Mouse (Mus musculus) intestine, embryonic 16.5 days (tissue): Measurements from ENCODE around the gene Hfe. TPM values are rescaled to one million over a fixed set of nuclear protein-coding genes. Genes with fewer than 3 reads are reported as not detected.
"Not testable (repeated sequence)": the region's sequence is repeated elsewhere in the genome, so short reads cannot be mapped to it uniquely, and the experiment has no call there.

ENCODE experiments used
- ATAC-seq: fragments of 200-750 bp; cut with Nextera tagmentation; 2 replicates; pipeline ENCODE4 v1.8.0; 2017; ENCODE audit warnings: moderate TSS enrichment, moderate library complexity
- H3K27ac ChIP-seq: fragments of 300-500 bp; sonication (generic); 2 replicates; pipeline ENCODE4 v1.5.1; 2014; ENCODE audit warnings: mild to moderate bottlenecking, low read length
- H3K27me3 ChIP-seq: fragments of 300-500 bp; sonication (generic); replicated peaks from 2 replicates; pipeline ENCODE4 v1.6.1; 2014; ENCODE audit warnings: low read length, control low read depth, mixed read lengths; ENCODE audit not compliant: control insufficient read depth, insufficient read depth
- H3K36me3 ChIP-seq: fragments of 300-500 bp; sonication (generic); 2 replicates; pipeline ENCODE4 v1.6.1; 2014; ENCODE audit warnings: low read length, control low read depth; ENCODE audit not compliant: control insufficient read depth, insufficient read depth
- H3K4me1 ChIP-seq: fragments of 300-500 bp; sonication (generic); 2 replicates; pipeline ENCODE4 v1.6.1; 2014; ENCODE audit warnings: low read length, control low read depth, mixed read lengths; ENCODE audit not compliant: control insufficient read depth, insufficient read depth
- H3K4me2 ChIP-seq: fragments of 300-500 bp; sonication (generic); 2 replicates; pipeline ENCODE4 v1.6.1; 2014; ENCODE audit warnings: low read depth, low read length, control low read depth
- H3K4me3 ChIP-seq: fragments of 300-500 bp; sonication (generic); 2 replicates; pipeline ENCODE4 v1.5.1; 2014; ENCODE audit warnings: mild to moderate bottlenecking, low read length
- H3K9ac ChIP-seq: fragments of 300-500 bp; sonication (generic); 2 replicates; pipeline ENCODE4 v1.6.1; 2014; ENCODE audit warnings: low read depth, low read length
- H3K9me3 ChIP-seq: fragments of 300-500 bp; sonication (generic); 2 replicates; pipeline ENCODE4 v1.6.1; 2016; ENCODE audit warnings: low read length, control low read depth; ENCODE audit not compliant: control insufficient read depth
- WGBS: fragments of 180-500 bp; shearing (Covaris S2); extraction: QIAGEN DNeasy Blood & Tissue Kit; methylation state at CpG from one replicate; pipeline ENCODE4 v1.1.7; 2014; 5-methylcytosine and 5-hydroxymethylcytosine counted together
- microRNA-seq: library from miRNA; unstranded; fragments of <30 nt; microRNA quantifications from one replicate; pipeline ENCODE4, GENCODE M21; 2016
- polyA plus RNA-seq: library from polyadenylated mRNA; unstranded; fragments of >200 nt; fragmentation: Nextera tagmentation; extraction: Ambion mirVana; gene quantifications from 2 replicates; pipeline ENCODE4 v1.2.1, GENCODE M21; 2015

Hfe gene
- polyA plus RNA-seq, 1 experiment from 2014 or later: 9.7 TPM

DNA sequence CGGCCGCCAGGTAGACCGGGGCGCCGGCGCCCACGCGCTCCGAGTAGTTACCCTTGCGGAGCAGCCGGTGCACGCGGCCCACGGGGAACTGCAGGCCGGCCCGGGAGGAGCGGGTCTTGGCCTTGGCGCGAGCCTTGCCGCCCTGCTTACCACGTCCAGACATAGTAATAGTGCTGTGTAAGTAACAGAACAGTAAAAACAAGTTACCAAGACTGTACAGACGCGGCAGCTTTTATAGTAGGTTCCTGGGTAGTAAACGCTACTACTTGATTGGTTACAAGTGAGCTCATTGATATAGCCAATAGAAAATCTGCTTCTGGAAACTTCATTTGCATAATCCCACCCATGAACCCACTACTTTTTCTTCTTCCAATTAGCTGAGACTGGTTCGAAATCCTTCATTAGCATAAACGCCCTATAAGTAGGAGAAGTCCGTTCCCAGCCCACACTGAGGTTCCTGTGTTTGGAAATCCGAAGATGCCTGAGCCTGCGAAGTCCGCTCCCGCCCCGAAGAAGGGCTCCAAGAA is 26.8 kb downstream of the Hfe start, which contains the start of the genes Hist1h2ac and Hist1h2bc:
Hist1h2ac (minus strand) TSS at position 194 of the 527 bp plus-strand sequence.
Hist1h2bc (plus strand) TSS at position 445 of the 527 bp plus-strand sequence.
- no peaks in the 10 kb centered on the region for H3K27me3 ChIP-seq
- no peaks in the 10 kb centered on the region for H3K36me3 ChIP-seq
- peak within 1 kb of the TSS; percentile 52 for H3K4me3 ChIP-seq
- 0% methylated on average over 32 of the region's 32 CpGs for WGBS
- peaks cover 14% of the 10 kb centered on the region for H3K4me1 ChIP-seq
- H3K9me3 ChIP-seq: no peaks in the 10 kb centered on the region
- peak within 1 kb of the TSS; percentile 64 for H3K4me2 ChIP-seq
- peak within 1 kb of the TSS; percentile 64 for H3K9ac ChIP-seq
- peak; percentile 96 for ATAC-seq
- H3K27ac ChIP-seq: peak within 1 kb of the TSS; percentile 99

DNA sequence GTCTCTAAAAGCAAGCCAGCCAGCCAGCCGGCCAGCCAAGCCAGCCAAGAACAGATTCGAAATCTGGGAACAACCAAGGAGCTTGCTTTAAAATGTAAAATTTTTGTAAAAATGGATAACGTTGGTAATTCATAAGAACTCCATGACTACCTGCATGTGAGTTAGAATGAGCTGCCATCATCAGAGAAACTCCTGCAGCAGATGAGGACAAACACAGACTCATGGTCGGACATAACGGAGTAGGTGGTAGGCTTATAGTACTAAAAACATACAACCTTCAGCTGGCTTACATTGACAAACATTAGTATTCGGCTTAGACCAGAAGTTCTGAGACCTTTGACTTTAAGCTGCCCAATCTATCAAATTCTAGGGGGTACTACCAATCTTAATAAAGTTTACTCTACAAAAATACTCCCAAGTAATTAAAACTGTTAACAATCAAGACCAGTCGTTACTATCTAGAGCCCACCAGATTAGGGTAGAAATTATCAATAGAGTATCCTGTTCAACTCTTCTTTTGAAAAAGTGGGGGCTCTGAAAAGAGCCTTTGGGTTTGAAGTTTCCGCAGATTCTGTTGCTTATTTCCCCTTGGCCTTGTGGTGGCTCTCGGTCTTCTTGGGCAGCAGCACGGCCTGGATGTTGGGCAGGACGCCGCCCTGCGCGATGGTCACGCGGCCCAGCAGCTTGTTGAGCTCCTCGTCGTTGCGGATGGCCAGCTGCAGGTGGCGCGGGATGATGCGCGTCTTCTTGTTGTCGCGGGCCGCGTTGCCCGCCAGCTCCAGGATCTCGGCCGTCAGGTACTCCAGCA is 27.5 kb downstream of the Hfe start:
- not testable (repeated sequence) for H3K36me3 ChIP-seq
- ATAC-seq: peak; percentile 16

DNA sequence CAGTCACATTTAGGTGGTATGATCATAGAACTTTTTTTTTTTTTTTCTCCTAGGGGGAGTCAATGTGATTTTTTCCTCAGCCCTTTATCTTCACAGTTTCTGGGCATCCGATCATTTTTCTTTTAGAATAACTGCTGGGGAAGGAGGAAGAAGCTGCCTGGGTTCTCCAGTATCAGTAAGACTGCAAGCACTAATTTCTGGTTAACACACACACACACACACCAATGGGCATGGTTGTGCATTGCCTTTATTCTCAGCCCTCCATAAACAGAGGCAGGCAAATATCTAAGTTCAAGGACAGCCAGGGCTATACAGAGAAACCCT is 28.1 kb downstream of the Hfe start:
- peak overlapping the region; percentile 58 for H3K4me2 ChIP-seq
- no peaks in the 10 kb centered on the region for H3K36me3 ChIP-seq
- no peaks in the 10 kb centered on the region for H3K27me3 ChIP-seq
- H3K9ac ChIP-seq: peak overlapping the region; percentile 64
- peak overlapping the region; percentile 96 for H3K27ac ChIP-seq
- H3K9me3 ChIP-seq: no peaks in the 10 kb centered on the region
- H3K4me1 ChIP-seq: peaks cover 11% of the 10 kb centered on the region; the same call in 1 of the 2 replicates
- no peak for ATAC-seq
- WGBS: 23% methylated on average over 1 of the region's 1 CpGs
- H3K4me3 ChIP-seq: peak overlapping the region; percentile 47

More for the DNA sequence above, 27.5 kb downstream of the Hfe start:
- Histone ChIP-seq H3K4me3 (peak overlapping the region; percentile 47), H3K4me1 (peaks cover 13% of the 10 kb centered on the region), H3K4me2 (peak overlapping the region; percentile 58), H3K27ac (peak overlapping the region; percentile 96), H3K9ac (peak overlapping the region; percentile 64)
- not testable (repeated sequence) for H3K9me3 ChIP-seq, H3K27me3 ChIP-seq
- WGBS: 12% methylated on average over 10 of the region's 30 CpGs

DNA sequence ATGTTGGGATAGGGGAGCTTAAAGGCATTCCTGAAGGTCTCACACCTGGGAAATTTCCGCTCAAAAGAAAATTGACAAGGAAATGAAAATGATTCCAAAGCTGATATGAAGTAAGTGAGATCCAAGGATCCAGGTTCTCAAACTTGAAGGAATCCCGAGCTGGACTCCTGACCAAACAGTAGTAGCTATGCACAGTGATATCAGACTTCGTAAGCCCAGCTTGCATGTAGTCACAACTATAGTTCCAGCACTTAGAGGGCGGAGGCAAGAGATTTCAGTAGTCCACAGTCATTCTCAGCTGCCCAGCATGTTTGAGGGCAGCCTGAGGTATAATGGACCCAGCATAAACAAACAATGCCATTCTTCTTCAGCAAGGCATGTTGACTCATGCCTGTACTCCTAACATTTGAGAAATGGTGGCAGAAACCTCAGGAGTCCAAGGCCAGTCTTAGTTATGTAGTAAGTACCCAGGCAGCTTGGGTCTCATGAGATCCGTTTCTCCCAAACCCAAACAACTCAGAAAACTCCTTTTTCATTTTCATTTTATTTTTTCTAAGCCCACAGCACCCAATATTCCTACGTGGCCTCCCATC is 28.6 kb downstream of the Hfe start:
- Histone ChIP-seq H3K4me1 (peaks cover 11% of the 10 kb centered on the region; the same call in 1 of the 2 replicates), H3K9ac (no peak overlapping the region), H3K36me3 (no peaks in the 10 kb centered on the region), H3K27me3 (no peaks in the 10 kb centered on the region), H3K4me2 (peak overlapping the region; percentile 58; the same call in 1 of the 2 replicates), H3K27ac (peak overlapping the region; percentile 96), H3K4me3 (no peak overlapping the region; the same call in 1 of the 2 replicates), H3K9me3 (no peaks in the 10 kb centered on the region)
- ATAC-seq: no peak
- WGBS: 85% methylated on average over 6 of the region's 6 CpGs

DNA sequence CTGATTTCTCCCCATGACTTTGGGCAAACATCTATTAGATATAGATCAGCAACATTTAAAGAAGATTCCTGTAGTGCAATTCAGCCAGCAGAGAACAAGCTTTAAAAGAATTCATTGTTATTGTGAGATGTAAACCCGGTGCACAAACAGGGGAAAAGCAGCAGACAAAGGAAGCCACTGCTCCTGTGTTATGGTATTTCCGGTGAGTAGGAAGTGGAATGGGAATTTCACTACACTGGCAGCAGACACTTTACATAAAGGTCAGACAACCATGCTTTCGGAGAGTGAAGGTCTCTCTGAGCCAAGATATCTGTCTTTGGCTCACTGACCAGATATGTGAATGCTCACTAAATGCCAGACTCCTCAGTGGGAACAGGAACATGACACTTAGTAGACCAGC is 48.1 kb downstream of the Hfe start:
- Histone ChIP-seq H3K4me2 (no peak overlapping the region), H3K4me3 (no peak overlapping the region), H3K4me1 (no peaks in the 10 kb centered on the region), H3K9me3 (no peaks in the 10 kb centered on the region), H3K27ac (no peak overlapping the region), H3K9ac (no peak overlapping the region), H3K36me3 (no peaks in the 10 kb centered on the region), H3K27me3 (no peaks in the 10 kb centered on the region)
- WGBS: 70% methylated on average over 3 of the region's 3 CpGs
- ATAC-seq: no peak

DNA sequence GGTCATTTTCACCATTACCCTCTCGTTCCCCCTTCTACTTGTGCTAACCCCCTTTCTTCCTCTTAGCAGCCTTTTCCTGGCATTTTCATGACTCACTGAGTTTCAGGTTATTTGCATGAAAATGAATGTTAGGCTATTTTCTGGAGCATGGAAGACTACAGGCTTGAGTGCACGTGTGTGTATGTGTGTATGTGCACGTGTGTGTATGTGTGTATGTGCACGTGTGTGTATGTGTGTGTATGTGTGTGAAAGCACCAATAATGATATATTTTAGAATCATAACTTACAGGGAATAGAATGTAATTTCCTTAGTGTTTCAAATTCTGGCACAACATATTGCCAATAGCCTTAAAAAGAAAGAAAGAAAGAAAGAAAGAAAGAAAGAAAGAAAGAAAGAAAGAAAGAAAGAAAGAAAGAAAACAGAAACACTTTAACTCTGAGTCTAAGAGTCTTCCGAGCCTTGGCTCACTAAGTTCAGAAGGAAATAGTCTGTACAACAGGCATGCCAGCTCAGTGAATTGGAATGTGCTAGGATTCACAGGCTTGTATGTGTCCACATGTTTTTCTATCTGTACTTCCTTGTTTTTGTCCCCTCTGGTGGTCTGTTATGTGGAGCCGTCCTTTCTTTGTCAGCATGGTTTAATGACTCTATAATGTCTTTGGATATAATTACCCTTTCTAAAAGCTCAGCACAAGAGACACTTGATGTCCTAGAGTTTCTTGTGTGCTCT is 50.9 kb downstream of the Hfe start:
- no peak overlapping the region for H3K27ac ChIP-seq
- no peak overlapping the region for H3K4me3 ChIP-seq
- H3K27me3 ChIP-seq: no peaks in the 10 kb centered on the region
- WGBS: 68% methylated on average over 6 of the region's 6 CpGs
- no peaks in the 10 kb centered on the region for H3K36me3 ChIP-seq
- no peak overlapping the region for H3K4me2 ChIP-seq
- no peaks in the 10 kb centered on the region for H3K4me1 ChIP-seq
- H3K9ac ChIP-seq: no peak overlapping the region
- no peaks in the 10 kb centered on the region for H3K9me3 ChIP-seq
- ATAC-seq: no peak

Small RNA genes lying within 50 kb of the gene (microRNA-seq; reads per million reads assigned to microRNA genes)
- gene Gm44314 (not detected), gene Gm44350 (not detected), gene Gm44484 (not detected)

Other genes starting within 250 kb of the Hfe start
- 0.07 and 0.11 TPM in 2 replicates for gene Btn1a1, start 245.0 kb downstream of the Hfe start, polyA plus RNA-seq
- gene Btn2a2, start 222.0 kb downstream of the Hfe start, polyA plus RNA-seq: 0.12 TPM in 2 replicates
- 3.5 and 3.7 TPM in 2 replicates for gene Hist1h4h, start 179.8 kb downstream of the Hfe start, polyA plus RNA-seq
- 2.5 and 3.6 TPM in 2 replicates for gene Hist1h2af, start 176.9 kb downstream of the Hfe start, polyA plus RNA-seq
- gene Hist1h3g, start 175.4 kb downstream of the Hfe start, polyA plus RNA-seq: 2.6 and 3.7 TPM in 2 replicates
- 0.65 and 0.94 TPM in 2 replicates for gene Hist1h2bh, start 167.5 kb downstream of the Hfe start, polyA plus RNA-seq
- 0.44 and 0.60 TPM in 2 replicates for gene Hist1h3f, start 166.8 kb downstream of the Hfe start, polyA plus RNA-seq
- gene Hist1h4f, start 159.2 kb downstream of the Hfe start, polyA plus RNA-seq: 0.68 and 0.98 TPM in 2 replicates
- gene Hist1h1d, start 157.6 kb downstream of the Hfe start, polyA plus RNA-seq: 0.28 and 0.42 TPM in 2 replicates
- 2.7 and 4.1 TPM in 2 replicates for gene Hist1h3e, start 148.5 kb downstream of the Hfe start, polyA plus RNA-seq
- gene Hist1h2ae, start 139.6 kb downstream of the Hfe start, polyA plus RNA-seq: 39.1 and 46.5 TPM in 2 replicates
- gene Hist1h2bg, start 139.5 kb downstream of the Hfe start, polyA plus RNA-seq: 8.7 and 8.8 TPM in 2 replicates
- 0.62 and 2.1 TPM in 2 replicates for gene Hist1h2bf, start 136.7 kb downstream of the Hfe start, polyA plus RNA-seq
- 0.65 and 2.7 TPM in 2 replicates for gene Hist1h2ad, start 136.5 kb downstream of the Hfe start, polyA plus RNA-seq
- 3.8 and 4.8 TPM in 2 replicates for gene Hist1h3d, start 135.1 kb downstream of the Hfe start, polyA plus RNA-seq
- 61.7 and 73.9 TPM in 2 replicates for gene Hist1h4d, start 129.3 kb downstream of the Hfe start, polyA plus RNA-seq
- gene Hist1h2be, start 89.7 kb downstream of the Hfe start, polyA plus RNA-seq: 1.4 and 2.3 TPM in 2 replicates
- gene Hist1h1e, start 88.3 kb downstream of the Hfe start, polyA plus RNA-seq: 10.4 and 13.7 TPM in 2 replicates
- gene Hist1h2ac, start 26.9 kb downstream of the Hfe start, polyA plus RNA-seq: 0.94 and 1.0 TPM in 2 replicates
- gene Hist1h2bc, start 26.7 kb downstream of the Hfe start, polyA plus RNA-seq: 101 and 110 TPM in 2 replicates
- gene Hist1h1t, start 15.0 kb downstream of the Hfe start, polyA plus RNA-seq: 0.15 and 0.20 TPM in 2 replicates
- gene Hist1h4c, start 12.4 kb downstream of the Hfe start, polyA plus RNA-seq: 2.9 and 3.1 TPM in 2 replicates
- 33.6 and 35.3 TPM in 2 replicates for gene Hist1h1c, start 28.0 kb upstream of the Hfe start, polyA plus RNA-seq
- gene Hist1h3c, start 34.7 kb upstream of the Hfe start, polyA plus RNA-seq: 3.2 and 4.9 TPM in 2 replicates
- 1.7 and 2.0 TPM in 2 replicates for gene Hist1h2bb, start 35.9 kb upstream of the Hfe start, polyA plus RNA-seq
- 16.9 and 20.0 TPM in 2 replicates for gene Hist1h2ab, start 40.3 kb upstream of the Hfe start, polyA plus RNA-seq
- gene Hist1h3b, start 41.4 kb upstream of the Hfe start, polyA plus RNA-seq: 4.7 and 7.4 TPM in 2 replicates
- 1.4 and 2.1 TPM in 2 replicates for gene Hist1h4b, start 46.2 kb upstream of the Hfe start, polyA plus RNA-seq
- gene Hist1h4a, start 50.4 kb upstream of the Hfe start, polyA plus RNA-seq: 0.60 TPM in 1 of 2 replicates, not detected in the other
- gene Hist1h3a, start 51.5 kb upstream of the Hfe start, polyA plus RNA-seq: 3.1 and 4.2 TPM in 2 replicates
- 0.38 and 0.99 TPM in 2 replicates for gene Hist1h1a, start 52.8 kb upstream of the Hfe start, polyA plus RNA-seq
- gene Trim38, start 59.1 kb upstream of the Hfe start, polyA plus RNA-seq: 0.11 and 0.12 TPM in 2 replicates
- gene Slc17a2, start 96.1 kb upstream of the Hfe start, polyA plus RNA-seq: 0.11 TPM in 1 of 2 replicates, not detected in the other
- 0.22 and 0.35 TPM in 2 replicates for gene Slc17a3, start 128.6 kb upstream of the Hfe start, polyA plus RNA-seq
- gene Slc17a1, start 156.9 kb upstream of the Hfe start, polyA plus RNA-seq: 0.77 and 0.97 TPM in 2 replicates
- gene Slc17a4, start 204.2 kb upstream of the Hfe start, polyA plus RNA-seq: 24.8 and 31.7 TPM in 2 replicates
- not detected in 2 replicates for gene Hist1h2ba, start 223.3 kb upstream of the Hfe start, polyA plus RNA-seq
- not detected in 2 replicates for gene Hist1h2aa, start 223.6 kb upstream of the Hfe start, polyA plus RNA-seq